Mouse (Mus musculus): ENCODE measurements around the gene Kif5a. TPM values are rescaled to one million over a fixed set of nuclear protein-coding genes. Genes with fewer than 3 reads are reported as not detected.
A peak's percentile ranks its signal among the peaks of the same experiment; 100 is the strongest.

The Kif5a gene
- polyA plus RNA-seq, 1 experiment from 2014 or later = 1.2 TPM

GRCm38 (mm10) chr10:127303136-127303535 is 40.0 kb upstream of the Kif5a start:
- no peak overlapping the region for H3K9ac ChIP-seq (ENCODE audit: low read length)
- WGBS = 90% methylated on average over 11 of the region's 11 CpGs
- ATAC-seq (ENCODE audit: insufficient number of reproducible peaks, insufficient read depth, low FRiP score, low read depth) = no peak
- H3K9me3 ChIP-seq (ENCODE audit: control insufficient read depth, low read length) = no peaks in the 10 kb centered on the region
- H3K4me3 ChIP-seq (ENCODE audit: control insufficient read depth in 1 of 2, insufficient read depth in 1 of 2, low read depth in 1 of 2, low read length in 2 of 2) = no peak overlapping the region
- H3K4me1 ChIP-seq (ENCODE audit: control insufficient read depth in 2 of 2, insufficient read depth in 2 of 2, low read length in 2 of 2) = no peaks in the 10 kb centered on the region
- no peaks in the 10 kb centered on the region for H3K27me3 ChIP-seq (ENCODE audit: control insufficient read depth, insufficient read depth, low read length)
- no peak overlapping the region for H3K4me2 ChIP-seq (ENCODE audit: low read length)
- H3K36me3 ChIP-seq (ENCODE audit: control insufficient read depth, insufficient read depth, low read length) = peaks cover 97% of the 10 kb centered on the region
- no peak overlapping the region for H3K27ac ChIP-seq (replicated peaks in 1 of 2; ENCODE audit: control insufficient read depth in 1 of 2, insufficient read depth in 1 of 2, low read depth in 2 of 2, low read length in 2 of 2)

- ATAC-seq (ENCODE audit: insufficient number of reproducible peaks, insufficient read depth, low FRiP score, low read depth) = no peak
- no peaks in the 10 kb centered on the region for H3K27me3 ChIP-seq (ENCODE audit: control insufficient read depth, insufficient read depth, low read length)
- H3K27ac ChIP-seq (replicated peaks in 1 of 2; ENCODE audit: control insufficient read depth in 1 of 2, insufficient read depth in 1 of 2, low read depth in 2 of 2, low read length in 2 of 2) = no peak overlapping the region
- no peak overlapping the region for H3K4me2 ChIP-seq (ENCODE audit: low read length)
- H3K4me1 ChIP-seq (ENCODE audit: control insufficient read depth in 2 of 2, insufficient read depth in 2 of 2, low read length in 2 of 2) = peaks cover 9 to 14% of the 10 kb centered on the region in 2 experiments
- peaks cover 97% of the 10 kb centered on the region for H3K36me3 ChIP-seq (ENCODE audit: control insufficient read depth, insufficient read depth, low read length)
- no peak overlapping the region for H3K9ac ChIP-seq (ENCODE audit: low read length)
- no peak overlapping the region for H3K4me3 ChIP-seq (ENCODE audit: control insufficient read depth in 1 of 2, insufficient read depth in 1 of 2, low read depth in 1 of 2, low read length in 2 of 2)
- no peaks in the 10 kb centered on the region for H3K9me3 ChIP-seq (ENCODE audit: control insufficient read depth, low read length)
- WGBS = 90% methylated on average over 6 of the region's 6 CpGs
Measured at GRCm38 (mm10) chr10:127300361-127300760, 37.2 kb upstream of the Kif5a start.

- 55% methylated on average over 16 of the region's 16 CpGs for WGBS
- peaks cover 90% of the 10 kb centered on the region for H3K36me3 ChIP-seq (ENCODE audit: control insufficient read depth, insufficient read depth, low read length)
- H3K9ac ChIP-seq (ENCODE audit: low read length) = peak overlapping the region; percentile 5; the same call in 1 of the 2 replicates
- ATAC-seq (ENCODE audit: insufficient number of reproducible peaks, insufficient read depth, low FRiP score, low read depth) = no peak; the same call in 1 of the 2 replicates
- no peak overlapping the region for H3K4me2 ChIP-seq (ENCODE audit: low read length)
- H3K27ac ChIP-seq (replicated peaks in 1 of 2; ENCODE audit: control insufficient read depth in 1 of 2, insufficient read depth in 1 of 2, low read depth in 2 of 2, low read length in 2 of 2) = peak overlapping the region; percentile 18 to 46; a peak in 3 of 4 replicates
- H3K4me3 ChIP-seq (ENCODE audit: control insufficient read depth in 1 of 2, insufficient read depth in 1 of 2, low read depth in 1 of 2, low read length in 2 of 2) = no peak overlapping the region
- H3K27me3 ChIP-seq (ENCODE audit: control insufficient read depth, insufficient read depth, low read length) = no peaks in the 10 kb centered on the region
- no peaks in the 10 kb centered on the region for H3K9me3 ChIP-seq (ENCODE audit: control insufficient read depth, low read length)
- peaks cover 14 to 33% of the 10 kb centered on the region in 2 experiments for H3K4me1 ChIP-seq (ENCODE audit: control insufficient read depth in 2 of 2, insufficient read depth in 2 of 2, low read length in 2 of 2)
Measured at GRCm38 (mm10) chr10:127297015-127297871, 34.1 kb upstream of the Kif5a start.

GRCm38 (mm10) chr10:127295986-127296794 is 33.0 kb upstream of the Kif5a start:
- WGBS = 80% methylated on average over 24 of the region's 24 CpGs
- no peak for ATAC-seq (ENCODE audit: insufficient number of reproducible peaks, insufficient read depth, low FRiP score, low read depth)
- H3K4me1 ChIP-seq (ENCODE audit: control insufficient read depth in 2 of 2, insufficient read depth in 2 of 2, low read length in 2 of 2) = peaks cover 14 to 42% of the 10 kb centered on the region in 2 experiments
- H3K27ac ChIP-seq (replicated peaks in 1 of 2; ENCODE audit: control insufficient read depth in 1 of 2, insufficient read depth in 1 of 2, low read depth in 2 of 2, low read length in 2 of 2) = peak overlapping the region in 1 of 2 experiments; percentile 46; a peak in 2 of 4 replicates
- H3K9ac ChIP-seq (ENCODE audit: low read length) = no peak overlapping the region
- no peak overlapping the region for H3K4me3 ChIP-seq (ENCODE audit: control insufficient read depth in 1 of 2, insufficient read depth in 1 of 2, low read depth in 1 of 2, low read length in 2 of 2)
- H3K9me3 ChIP-seq (ENCODE audit: control insufficient read depth, low read length) = no peaks in the 10 kb centered on the region
- no peak overlapping the region for H3K4me2 ChIP-seq (ENCODE audit: low read length)
- H3K36me3 ChIP-seq (ENCODE audit: control insufficient read depth, insufficient read depth, low read length) = peaks cover 80% of the 10 kb centered on the region
- H3K27me3 ChIP-seq (ENCODE audit: control insufficient read depth, insufficient read depth, low read length) = no peaks in the 10 kb centered on the region

GRCm38 (mm10) chr10:127294895-127295510 is 31.9 kb upstream of the Kif5a start:
- peaks cover 69% of the 10 kb centered on the region for H3K36me3 ChIP-seq (ENCODE audit: control insufficient read depth, insufficient read depth, low read length)
- no peaks in the 10 kb centered on the region for H3K27me3 ChIP-seq (ENCODE audit: control insufficient read depth, insufficient read depth, low read length)
- H3K9me3 ChIP-seq (ENCODE audit: control insufficient read depth, low read length) = no peaks in the 10 kb centered on the region
- 83% methylated on average over 10 of the region's 10 CpGs for WGBS
- H3K4me1 ChIP-seq (ENCODE audit: control insufficient read depth in 2 of 2, insufficient read depth in 2 of 2, low read length in 2 of 2) = peaks cover 14 to 43% of the 10 kb centered on the region in 2 experiments
- no peak overlapping the region for H3K4me3 ChIP-seq (ENCODE audit: control insufficient read depth in 1 of 2, insufficient read depth in 1 of 2, low read depth in 1 of 2, low read length in 2 of 2)
- no peak overlapping the region for H3K9ac ChIP-seq (ENCODE audit: low read length)
- H3K27ac ChIP-seq (replicated peaks in 1 of 2; ENCODE audit: control insufficient read depth in 1 of 2, insufficient read depth in 1 of 2, low read depth in 2 of 2, low read length in 2 of 2) = no peak overlapping the region
- no peak overlapping the region for H3K4me2 ChIP-seq (ENCODE audit: low read length)
- no peak for ATAC-seq (ENCODE audit: insufficient number of reproducible peaks, insufficient read depth, low FRiP score, low read depth)

GRCm38 (mm10) chr10:127293590-127294113 is 30.5 kb upstream of the Kif5a start:
- Histone ChIP-seq H3K9me3 (ENCODE audit: control insufficient read depth, low read length) (no peaks in the 10 kb centered on the region), H3K4me3 (ENCODE audit: control insufficient read depth in 1 of 2, insufficient read depth in 1 of 2, low read depth in 1 of 2, low read length in 2 of 2) (no peak overlapping the region), H3K27ac (replicated peaks in 1 of 2; ENCODE audit: control insufficient read depth in 1 of 2, insufficient read depth in 1 of 2, low read depth in 2 of 2, low read length in 2 of 2) (0 out of 4 replicates have a peak overlapping the region, but pooled peaks of 1 of the 2 experiments have one; percentile 99), H3K4me1 (ENCODE audit: control insufficient read depth in 2 of 2, insufficient read depth in 2 of 2, low read length in 2 of 2) (peaks cover 20 to 48% of the 10 kb centered on the region in 2 experiments), H3K4me2 (ENCODE audit: low read length) (peak overlapping the region; percentile 98; the same call in 1 of the 2 replicates), H3K9ac (ENCODE audit: low read length) (peak overlapping the region; percentile 91; the same call in 1 of the 2 replicates), H3K36me3 (ENCODE audit: control insufficient read depth, insufficient read depth, low read length) (peaks cover 55% of the 10 kb centered on the region), H3K27me3 (ENCODE audit: control insufficient read depth, insufficient read depth, low read length) (no peaks in the 10 kb centered on the region)
- ATAC-seq (ENCODE audit: insufficient number of reproducible peaks, insufficient read depth, low FRiP score, low read depth) = no peak
- WGBS = 85% methylated on average over 3 of the region's 3 CpGs

- Histone ChIP-seq H3K4me1 (ENCODE audit: control insufficient read depth in 2 of 2, insufficient read depth in 2 of 2, low read length in 2 of 2) (peaks cover 20 to 48% of the 10 kb centered on the region in 2 experiments), H3K27me3 (ENCODE audit: control insufficient read depth, insufficient read depth, low read length) (no peaks in the 10 kb centered on the region), H3K9ac (ENCODE audit: low read length) (peak overlapping the region; percentile 91), H3K27ac (replicated peaks in 1 of 2; ENCODE audit: control insufficient read depth in 1 of 2, insufficient read depth in 1 of 2, low read depth in 2 of 2, low read length in 2 of 2) (peak overlapping the region; percentile 46 to 99), H3K4me3 (ENCODE audit: control insufficient read depth in 1 of 2, insufficient read depth in 1 of 2, low read depth in 1 of 2, low read length in 2 of 2) (peak overlapping the region; percentile 3 to 83; a peak in 2 of 4 replicates), H3K36me3 (ENCODE audit: control insufficient read depth, insufficient read depth, low read length) (peaks cover 51% of the 10 kb centered on the region), H3K9me3 (ENCODE audit: control insufficient read depth, low read length) (no peaks in the 10 kb centered on the region), H3K4me2 (ENCODE audit: low read length) (peak overlapping the region; percentile 98)
- no peak for ATAC-seq (ENCODE audit: insufficient number of reproducible peaks, insufficient read depth, low FRiP score, low read depth)
- WGBS = 40% methylated on average over 6 of the region's 6 CpGs
Measured at GRCm38 (mm10) chr10:127292987-127293538, 29.9 kb upstream of the Kif5a start.

Measured in heart, embryonic 14.5 days (tissue).